Mouse (Mus musculus): ENCODE data around the gene Zfp385b.

DNA sequence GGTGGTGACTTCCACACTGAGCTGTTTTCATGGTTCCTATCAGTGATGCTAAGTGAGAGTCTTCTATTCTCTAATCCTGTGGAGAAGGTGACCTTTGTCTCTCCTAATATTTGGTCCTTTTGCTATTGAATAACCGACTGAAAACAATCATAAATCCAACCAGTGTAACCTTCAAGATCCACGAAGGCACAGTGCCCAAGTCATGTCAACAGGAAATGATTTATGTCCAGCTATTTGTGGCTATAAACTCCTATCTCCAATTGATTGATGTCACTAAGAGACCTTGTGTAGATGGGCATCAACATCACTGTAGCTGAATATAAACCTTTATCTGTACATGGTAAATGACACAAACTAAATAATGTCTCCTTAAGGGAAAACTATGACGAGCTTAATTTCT lies 187.8 kb downstream of the Zfp385b start:
- TF ChIP-seq EP300 (IDR thresholded peaks at IDR 0.05; ENCODE audit: low read length) (no peak), CTCF (conservative IDR thresholded peaks at IDR 0.05 in 1 of 2, IDR thresholded peaks at IDR 0.05 in 1 of 2; ENCODE audit: low read depth in 2 of 2, low read length in 2 of 2) (no peak)

All from CH12.LX (cell line).